Mouse (Mus musculus): ENCODE data around the gene Cdhr4. TPM values are rescaled to one million over a fixed set of nuclear protein-coding genes. Genes with fewer than 3 reads are reported as not detected.
"Not testable (repeated sequence)": the region's sequence is repeated elsewhere in the genome, so short reads cannot be mapped to it uniquely, and the experiment has no call there.

The Cdhr4 gene
- polyA plus RNA-seq, 2 experiments from 2014 or later: 0.39 to 1.8 TPM

- not testable (repeated sequence) for ATAC-seq
Observed at GRCm38 (mm10) chr9:108013577-108013976, 21.3 kb downstream of the Cdhr4 start.

GRCm38 (mm10) chr9:108017127-108017526 lies 24.8 kb downstream of the Cdhr4 start:
- no peak for ATAC-seq

- ATAC-seq: no peak
Observed at GRCm38 (mm10) chr9:108020741-108021140, 28.4 kb downstream of the Cdhr4 start.

DNA sequence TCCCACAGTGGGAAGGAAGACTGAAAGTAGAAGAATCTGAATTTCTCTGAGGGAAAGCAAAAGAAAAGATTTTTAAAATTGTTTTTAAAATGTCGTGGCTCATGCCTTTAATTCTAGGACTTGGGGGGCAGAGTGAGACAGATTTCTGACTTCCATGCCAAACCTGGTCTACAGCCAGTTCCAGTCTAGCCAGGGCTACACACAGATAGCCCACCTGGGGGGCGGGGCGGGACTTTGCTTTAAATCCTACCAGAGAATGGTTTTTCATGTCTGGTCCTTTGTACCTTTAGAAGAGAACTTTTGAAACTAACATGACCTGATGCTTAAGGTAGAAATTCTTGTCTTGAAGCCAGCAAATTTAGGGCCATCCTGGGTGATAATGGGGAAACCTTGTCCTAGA lies 30.9 kb downstream of the Cdhr4 start:
- no peak for ATAC-seq

DNA sequence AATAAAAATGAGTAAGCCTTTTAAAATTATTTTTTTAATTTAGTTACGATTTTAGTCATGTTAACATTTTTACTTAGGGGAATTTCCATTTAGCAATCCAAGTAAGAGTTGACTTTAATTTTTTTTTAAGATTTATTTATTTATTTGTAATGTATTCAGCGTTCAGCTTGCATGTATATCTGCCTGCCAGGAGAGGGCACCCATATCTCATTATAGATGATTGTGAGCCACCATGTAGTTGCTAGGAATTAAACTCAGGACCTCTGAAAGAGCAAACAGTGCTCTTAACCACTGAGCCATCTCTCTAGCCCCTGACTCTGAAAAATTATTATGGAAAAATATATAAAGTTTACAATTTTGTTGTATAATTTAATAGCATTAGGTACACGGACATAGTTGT lies 34.3 kb downstream of the Cdhr4 start:
- ATAC-seq: no peak

DNA sequence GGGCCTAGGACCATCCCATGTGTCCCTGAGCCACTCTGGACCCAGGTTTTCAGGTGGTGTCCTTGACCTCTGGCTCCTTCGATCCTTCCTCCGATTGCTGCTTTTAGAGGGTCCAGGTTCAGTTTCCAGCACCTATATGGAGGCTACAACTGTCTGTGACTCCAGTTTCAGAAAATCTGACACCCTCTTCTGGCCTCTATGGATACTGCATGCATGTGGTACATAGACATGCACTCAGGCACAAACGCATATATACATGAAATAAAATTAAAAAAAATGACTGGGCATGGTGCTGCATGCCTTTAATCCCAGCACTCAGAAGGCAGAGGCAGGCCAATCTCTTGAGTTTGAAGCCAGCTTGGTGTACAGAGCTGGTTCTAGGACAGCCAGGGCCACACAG lies 35.6 kb downstream of the Cdhr4 start:
- no peak for ATAC-seq

DNA sequence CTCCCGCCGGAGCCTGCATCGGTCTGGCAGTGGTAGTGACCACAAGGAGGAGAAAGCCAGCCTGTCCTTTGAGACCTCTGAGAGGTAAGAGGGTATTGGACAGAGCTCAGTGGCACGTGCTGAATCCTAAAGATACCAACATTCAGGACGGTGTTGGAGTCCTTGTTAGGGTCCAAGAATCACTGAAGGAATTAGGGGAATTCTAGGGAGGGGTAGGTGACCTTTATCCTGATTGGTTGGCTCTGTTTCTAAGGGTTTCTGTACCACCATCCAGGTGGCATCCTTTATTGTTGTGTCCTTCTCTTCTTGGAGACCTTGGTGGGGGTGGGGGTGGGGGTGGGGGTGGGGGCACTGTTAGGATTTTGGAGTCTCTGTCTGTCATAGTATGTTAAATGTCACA lies 39.8 kb downstream of the Cdhr4 start:
- ATAC-seq: no peak

GRCm38 (mm10) chr9:108035331-108036156 lies 43.2 kb downstream of the Cdhr4 start:
- ATAC-seq: peak; percentile 87

- no peak for ATAC-seq
Observed at GRCm38 (mm10) chr9:108044751-108045492, 52.6 kb downstream of the Cdhr4 start.

DNA sequence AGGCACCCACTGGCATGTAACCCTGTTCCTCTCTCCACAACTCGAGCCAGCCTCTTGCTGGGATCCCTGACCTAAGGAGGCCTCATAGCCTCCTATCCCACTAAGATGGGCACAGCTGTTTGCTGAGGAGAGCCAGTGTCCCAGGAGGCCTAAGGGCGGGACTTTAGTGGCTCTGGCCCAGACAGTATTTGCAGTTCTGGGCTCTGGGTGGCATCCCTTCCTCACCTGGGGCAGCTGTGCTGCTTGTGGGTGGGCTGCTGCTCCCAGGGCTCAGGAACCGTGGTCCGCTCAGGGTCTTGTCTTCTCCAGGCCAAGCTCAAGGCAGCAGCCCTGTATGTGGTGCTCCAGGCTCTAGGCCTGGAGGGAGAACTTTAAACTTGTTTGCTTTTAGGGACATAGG lies 54.3 kb downstream of the Cdhr4 start:
- no peak for ATAC-seq

- no peak for ATAC-seq
Observed at GRCm38 (mm10) chr9:108047601-108048565, 55.6 kb downstream of the Cdhr4 start.

- ATAC-seq: no peak
Observed at GRCm38 (mm10) chr9:108048566-108048955, 56.3 kb downstream of the Cdhr4 start.

- peak; percentile 90 for ATAC-seq
Observed at GRCm38 (mm10) chr9:108049016-108049455, 56.7 kb downstream of the Cdhr4 start, which contains the start of gene Gmppb. Gmppb (plus strand) TSS chr9:108049242.

Other genes starting within 250 kb of the Cdhr4 start
- gene Rbm5, start 221.5 kb upstream of the Cdhr4 start, polyA plus RNA-seq (2017; shearing (Covaris generic)): 100 to 1,000 TPM; 280 to 324 TPM
- gene Rbm6, start 119.3 kb upstream of the Cdhr4 start, polyA plus RNA-seq (2017; shearing (Covaris generic)): 100 to 1,000 TPM in 1 of 2 experiments, 10 to 100 TPM in 1; 98.3 to 137 TPM
- gene Mon1a, start 104.3 kb upstream of the Cdhr4 start, polyA plus RNA-seq (2017; shearing (Covaris generic)): 10 to 100 TPM; 12.8 to 15.4 TPM
- not detected for gene Mst1r, start 85.6 kb upstream of the Cdhr4 start, polyA plus RNA-seq (2017; shearing (Covaris generic))
- gene Actl11, start 64.0 kb upstream of the Cdhr4 start, polyA plus RNA-seq (2017; shearing (Covaris generic)): not detected
- not detected for gene Camkv, start 56.8 kb upstream of the Cdhr4 start, polyA plus RNA-seq (2017; shearing (Covaris generic))
- 1 to 10 TPM; 2.4 to 5.1 TPM for gene Traip, start 42.4 kb upstream of the Cdhr4 start, polyA plus RNA-seq (2017; shearing (Covaris generic))
- gene Uba7, start 17.0 kb upstream of the Cdhr4 start, polyA plus RNA-seq (2017; shearing (Covaris generic)): 100 to 1,000 TPM; 184 to 299 TPM
- not detected for gene Gm20661, start 9.4 kb upstream of the Cdhr4 start, polyA plus RNA-seq (2017; shearing (Covaris generic))
- under 1 TPM; 0.63 to 0.87 TPM for gene Inka1, start 6.6 kb upstream of the Cdhr4 start, polyA plus RNA-seq (2017; shearing (Covaris generic))
- not detected for gene Gm20662, start 3.9 kb downstream of the Cdhr4 start, polyA plus RNA-seq (2017; shearing (Covaris generic))
- 100 to 1,000 TPM in 1 of 2 experiments, 10 to 100 TPM in 1; 65.9 to 118 TPM for gene Ip6k1, start 10.0 kb downstream of the Cdhr4 start, polyA plus RNA-seq (2017; shearing (Covaris generic))
- gene Gmppb, start 56.7 kb downstream of the Cdhr4 start, polyA plus RNA-seq (2017; shearing (Covaris generic)): 10 to 100 TPM; 18.0 to 25.0 TPM
- 1 to 10 TPM; 2.0 to 2.8 TPM for gene Amigo3, start 60.7 kb downstream of the Cdhr4 start, polyA plus RNA-seq (2017; shearing (Covaris generic))
- gene Mst1, start 87.9 kb downstream of the Cdhr4 start, polyA plus RNA-seq (2017; shearing (Covaris generic)): 1 to 10 TPM; 1.4 to 1.5 TPM
- 10 to 100 TPM; 68.1 to 87.9 TPM for gene Rnf123, start 90.8 kb downstream of the Cdhr4 start, polyA plus RNA-seq (2017; shearing (Covaris generic))
- 10 to 100 TPM; 52.2 to 70.5 TPM for gene Apeh, start 102.1 kb downstream of the Cdhr4 start, polyA plus RNA-seq (2017; shearing (Covaris generic))
- gene Bsn, start 197.9 kb downstream of the Cdhr4 start, polyA plus RNA-seq (2017; shearing (Covaris generic)): under 1 TPM; 0.10 to 0.23 TPM